Mouse (Mus musculus): ENCODE data around the gene Pkn3. TPM values are rescaled to one million over a fixed set of nuclear protein-coding genes. Genes with fewer than 3 reads are reported as not detected.

Pkn3 gene
- polyA plus RNA-seq, 1 experiment from 2014 or later: 3.4 TPM

DNA sequence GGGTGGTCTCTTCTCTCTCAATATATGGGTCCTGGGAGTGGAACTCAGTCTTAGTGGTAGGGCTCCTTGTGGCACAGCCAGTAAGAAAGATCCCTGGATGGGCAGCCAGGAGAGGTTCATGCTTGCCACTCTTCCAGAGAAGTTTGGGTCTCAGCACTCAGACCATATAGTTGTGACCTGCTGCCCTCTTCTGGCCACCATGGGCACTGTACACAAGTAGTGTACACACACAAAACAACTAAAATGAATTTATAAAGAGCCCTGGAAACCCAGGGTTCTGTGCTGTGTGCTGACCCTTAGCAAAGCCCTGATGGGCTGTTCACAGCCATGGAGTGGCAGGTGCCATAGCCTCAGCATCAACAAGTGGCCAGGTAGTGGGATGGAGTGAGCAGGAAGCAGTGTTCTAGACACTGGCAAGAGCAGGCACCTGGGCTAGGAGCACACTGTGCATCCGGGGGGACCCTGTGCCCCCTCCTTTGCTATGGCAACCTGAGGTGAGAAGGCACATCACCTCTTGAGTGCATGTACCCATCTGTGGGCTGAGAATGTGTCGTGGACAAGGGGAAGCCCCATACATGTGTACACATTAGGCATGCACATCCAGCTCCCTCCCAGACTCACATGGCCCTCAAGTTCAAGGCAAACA is 18.5 kb downstream of the Pkn3 start:
- Histone ChIP-seq H3K27ac (ENCODE audit: low read depth, low read length) (no peak overlapping the region), H3K4me3 (ENCODE audit: low read depth, low read length) (no peak overlapping the region), H3K36me3 (ENCODE audit: control insufficient read depth, insufficient read depth) (peaks cover 35% of the 10 kb centered on the region), H3K27me3 (replicated peaks; ENCODE audit: control insufficient read depth, insufficient read depth, low read length) (no peaks in the 10 kb centered on the region), H3K4me1 (replicated peaks; ENCODE audit: control insufficient read depth, insufficient read depth, low read length) (peaks cover 4% of the 10 kb centered on the region; the same call in 1 of the 2 replicates), H3K9ac (ENCODE audit: low read depth, low read length) (no peak overlapping the region), H3K9me3 (ENCODE audit: control insufficient read depth) (no peaks in the 10 kb centered on the region), H3K4me2 (replicated peaks; ENCODE audit: low read depth) (no peak overlapping the region)
- ATAC-seq: no peak
- peak; percentile 81 for TF ChIP-seq CTCF (IDR thresholded peaks at IDR 0.05; ENCODE audit: low read depth)
- 71% methylated on average over 2 of the region's 2 CpGs for WGBS

DNA sequence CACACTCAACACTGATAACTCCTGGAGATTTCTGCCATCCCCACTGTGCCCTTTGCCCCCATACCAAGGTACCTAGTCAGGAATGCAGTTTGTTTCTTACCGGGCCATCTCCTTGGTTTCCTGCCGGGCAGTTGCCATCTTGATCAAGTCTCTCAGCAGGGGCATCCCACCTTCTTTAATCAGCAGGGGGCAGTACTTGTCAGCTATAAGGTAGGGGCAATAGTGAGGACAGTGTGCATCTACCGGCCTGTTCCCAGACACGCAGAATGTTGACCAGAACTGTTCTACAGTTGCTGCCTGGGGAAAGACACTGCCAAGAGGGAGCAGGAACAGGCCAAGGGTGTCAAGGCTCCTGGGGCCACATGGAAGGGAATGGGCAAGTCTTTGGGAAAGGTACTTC is 22.7 kb downstream of the Pkn3 start:
- H3K36me3 ChIP-seq (ENCODE audit: control insufficient read depth, insufficient read depth): peaks cover 54% of the 10 kb centered on the region
- no peaks in the 10 kb centered on the region for H3K27me3 ChIP-seq (replicated peaks; ENCODE audit: control insufficient read depth, insufficient read depth, low read length)
- ATAC-seq: peak; percentile 22; the same call in 1 of the 2 replicates
- H3K4me1 ChIP-seq (replicated peaks; ENCODE audit: control insufficient read depth, insufficient read depth, low read length): no peaks in the 10 kb centered on the region
- no peaks in the 10 kb centered on the region for H3K9me3 ChIP-seq (ENCODE audit: control insufficient read depth)
- WGBS: 44% methylated on average over 4 of the region's 4 CpGs
- no peak overlapping the region for H3K9ac ChIP-seq (ENCODE audit: low read depth, low read length)
- H3K4me3 ChIP-seq (ENCODE audit: low read depth, low read length): no peak overlapping the region
- TF ChIP-seq CTCF (IDR thresholded peaks at IDR 0.05; ENCODE audit: low read depth): peak; percentile 50
- H3K4me2 ChIP-seq (replicated peaks; ENCODE audit: low read depth): no peak overlapping the region
- no peak overlapping the region for H3K27ac ChIP-seq (ENCODE audit: low read depth, low read length)

DNA sequence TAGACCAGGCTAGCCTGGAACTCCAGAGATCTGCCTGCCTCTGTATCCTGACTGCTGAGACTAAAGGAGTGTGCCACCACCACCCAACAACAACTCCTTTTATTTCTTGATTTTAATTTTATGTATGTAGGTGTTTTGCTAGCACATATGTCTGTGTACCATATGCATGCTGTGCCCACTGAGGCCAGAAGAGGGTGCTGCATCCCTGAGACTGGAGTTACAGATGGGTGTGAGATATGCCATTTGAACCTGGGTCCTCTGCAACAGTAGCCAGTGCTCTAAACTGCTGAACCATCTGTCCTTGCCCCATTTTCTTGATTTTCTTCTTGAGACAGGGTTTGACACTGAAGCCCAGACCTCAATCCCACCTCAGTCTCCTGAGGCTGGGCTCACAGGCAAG is 28.9 kb downstream of the Pkn3 start:
- Histone ChIP-seq H3K27ac (ENCODE audit: low read depth, low read length) (no peak overlapping the region), H3K4me2 (replicated peaks; ENCODE audit: low read depth) (no peak overlapping the region), H3K27me3 (replicated peaks; ENCODE audit: control insufficient read depth, insufficient read depth, low read length) (no peaks in the 10 kb centered on the region), H3K4me1 (replicated peaks; ENCODE audit: control insufficient read depth, insufficient read depth, low read length) (no peaks in the 10 kb centered on the region), H3K4me3 (ENCODE audit: low read depth, low read length) (no peak overlapping the region), H3K9me3 (ENCODE audit: control insufficient read depth) (no peaks in the 10 kb centered on the region), H3K9ac (ENCODE audit: low read depth, low read length) (no peak overlapping the region), H3K36me3 (ENCODE audit: control insufficient read depth, insufficient read depth) (peaks cover 54% of the 10 kb centered on the region)
- ATAC-seq: no peak; the same call in 1 of the 2 replicates
- peak; percentile 86 for TF ChIP-seq CTCF (IDR thresholded peaks at IDR 0.05; ENCODE audit: low read depth)

DNA sequence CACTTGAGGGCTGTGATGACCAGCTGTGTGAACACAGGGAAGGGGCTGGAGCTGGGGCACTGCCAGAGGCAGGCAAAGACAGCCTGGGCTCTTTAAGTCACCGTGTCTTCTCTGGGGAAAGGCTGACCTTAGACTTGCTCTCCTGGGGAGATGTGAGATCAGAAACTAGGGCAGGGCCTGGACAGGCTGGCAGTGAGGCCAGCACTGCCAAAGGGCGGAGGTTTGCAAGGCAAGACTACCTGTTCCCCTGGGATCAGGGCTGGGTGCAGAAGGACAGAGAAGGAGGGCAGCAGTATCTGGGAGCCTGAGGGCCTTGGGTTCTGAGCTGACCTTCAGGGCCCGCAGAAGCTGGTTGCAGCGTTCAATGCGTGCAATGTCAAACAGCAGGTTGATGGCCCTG is 30.2 kb downstream of the Pkn3 start:
- ATAC-seq: no peak

GRCm38 (mm10) chr2:30108260-30108659 is 30.8 kb downstream of the Pkn3 start:
- Histone ChIP-seq H3K9me3 (ENCODE audit: control insufficient read depth) (no peaks in the 10 kb centered on the region), H3K9ac (ENCODE audit: low read depth, low read length) (no peak overlapping the region), H3K27ac (ENCODE audit: low read depth, low read length) (no peak overlapping the region), H3K4me2 (replicated peaks; ENCODE audit: low read depth) (no peak overlapping the region), H3K27me3 (replicated peaks; ENCODE audit: control insufficient read depth, insufficient read depth, low read length) (no peaks in the 10 kb centered on the region), H3K36me3 (ENCODE audit: control insufficient read depth, insufficient read depth) (peaks cover 48% of the 10 kb centered on the region), H3K4me1 (replicated peaks; ENCODE audit: control insufficient read depth, insufficient read depth, low read length) (no peaks in the 10 kb centered on the region), H3K4me3 (ENCODE audit: low read depth, low read length) (no peak overlapping the region)
- ATAC-seq: 0 out of 2 replicates have a peak, but pooled peaks have one; percentile 12
- WGBS: 79% methylated on average over 4 of the region's 4 CpGs
- no peak for TF ChIP-seq CTCF (IDR thresholded peaks at IDR 0.05; ENCODE audit: low read depth)

More for the DNA sequence above, 30.2 kb downstream of the Pkn3 start:
- no peak overlapping the region for H3K4me2 ChIP-seq (replicated peaks; ENCODE audit: low read depth)
- H3K4me1 ChIP-seq (replicated peaks; ENCODE audit: control insufficient read depth, insufficient read depth, low read length): no peaks in the 10 kb centered on the region
- H3K36me3 ChIP-seq (ENCODE audit: control insufficient read depth, insufficient read depth): peaks cover 48% of the 10 kb centered on the region
- H3K9me3 ChIP-seq (ENCODE audit: control insufficient read depth): no peaks in the 10 kb centered on the region
- H3K27ac ChIP-seq (ENCODE audit: low read depth, low read length): no peak overlapping the region
- H3K4me3 ChIP-seq (ENCODE audit: low read depth, low read length): no peak overlapping the region
- 98% methylated on average over 5 of the region's 5 CpGs for WGBS
- no peaks in the 10 kb centered on the region for H3K27me3 ChIP-seq (replicated peaks; ENCODE audit: control insufficient read depth, insufficient read depth, low read length)
- no peak for TF ChIP-seq CTCF (IDR thresholded peaks at IDR 0.05; ENCODE audit: low read depth)
- no peak overlapping the region for H3K9ac ChIP-seq (ENCODE audit: low read depth, low read length)

GRCm38 (mm10) chr2:30111500-30111899 is 34.0 kb downstream of the Pkn3 start:
- no peak for ATAC-seq
- 92% methylated on average over 2 of the region's 2 CpGs for WGBS
- peaks cover 45% of the 10 kb centered on the region for H3K36me3 ChIP-seq (ENCODE audit: control insufficient read depth, insufficient read depth)
- no peak overlapping the region for H3K4me2 ChIP-seq (replicated peaks; ENCODE audit: low read depth)
- H3K9me3 ChIP-seq (ENCODE audit: control insufficient read depth): no peaks in the 10 kb centered on the region
- no peaks in the 10 kb centered on the region for H3K27me3 ChIP-seq (replicated peaks; ENCODE audit: control insufficient read depth, insufficient read depth, low read length)
- H3K9ac ChIP-seq (ENCODE audit: low read depth, low read length): no peak overlapping the region
- no peaks in the 10 kb centered on the region for H3K4me1 ChIP-seq (replicated peaks; ENCODE audit: control insufficient read depth, insufficient read depth, low read length)
- no peak for TF ChIP-seq CTCF (IDR thresholded peaks at IDR 0.05; ENCODE audit: low read depth)
- no peak overlapping the region for H3K27ac ChIP-seq (ENCODE audit: low read depth, low read length)
- H3K4me3 ChIP-seq (ENCODE audit: low read depth, low read length): no peak overlapping the region
